Mouse (Mus musculus) right cerebral cortex, adult 2 months (tissue): ENCODE measurements around the gene Serpina3a.
"Not testable (repeated sequence)": the region's sequence is repeated elsewhere in the genome, so short reads cannot be mapped to it uniquely, and the experiment has no call there.

Source experiments
- DNase-seq, 2 experiments: peaks; one replicate each; pipeline ENCODE4 v3.0.0; 2021 to 2022; ENCODE audit warnings: low spot score in 2 of 2

The Serpina3a gene

GRCm38 (mm10) chr12:104112333-104112732 lies at the start of gene Serpina3a:
Serpina3a (plus strand) TSS chr12:104112724.
- not testable (repeated sequence) for DNase-seq

- DNase-seq, result no peak
These were observed 48.0 kb upstream of the Serpina3a start for GRCm38 (mm10) chr12:104064532-104064931.

- no peak for DNase-seq
These were observed 47.5 kb upstream of the Serpina3a start for GRCm38 (mm10) chr12:104064996-104065395.

- peak; percentile 31 to 48 for DNase-seq
These were observed 46.3 kb upstream of the Serpina3a start for GRCm38 (mm10) chr12:104066241-104066640.

GRCm38 (mm10) chr12:104067549-104067948 lies 45.0 kb upstream of the Serpina3a start:
- peak; percentile 52 to 68 for DNase-seq

GRCm38 (mm10) chr12:104069620-104070019 lies 42.9 kb upstream of the Serpina3a start:
- peak; percentile 87 for DNase-seq

GRCm38 (mm10) chr12:104071708-104072107 lies 40.8 kb upstream of the Serpina3a start:
- no peak for DNase-seq

GRCm38 (mm10) chr12:104072286-104072685 lies 40.2 kb upstream of the Serpina3a start:
- peak; percentile 55 to 56 for DNase-seq

- DNase-seq, result no peak
These were observed 22.4 kb upstream of the Serpina3a start for GRCm38 (mm10) chr12:104090119-104090518.

- DNase-seq, result no peak
These were observed 21.2 kb upstream of the Serpina3a start for GRCm38 (mm10) chr12:104091303-104091702.

GRCm38 (mm10) chr12:104100768-104101167 lies 11.8 kb upstream of the Serpina3a start, which contains the start of gene Serpina5:
Serpina5 (plus strand) TSS chr12:104101113.
- no peak for DNase-seq

- DNase-seq, result no peak
These were observed 6.7 kb upstream of the Serpina3a start for GRCm38 (mm10) chr12:104105847-104106246.

GRCm38 (mm10) chr12:104106919-104107318 lies 5.6 kb upstream of the Serpina3a start:
- DNase-seq, result no peak

GRCm38 (mm10) chr12:104108507-104108906 lies 4.0 kb upstream of the Serpina3a start:
- DNase-seq, result no peak

- no peak for DNase-seq
These were observed 2.5 kb downstream of the Serpina3a start for GRCm38 (mm10) chr12:104114921-104115579.

- DNase-seq, result no peak
These were observed 10.6 kb downstream of the Serpina3a start for GRCm38 (mm10) chr12:104123097-104123496.

GRCm38 (mm10) chr12:104123996-104124395 lies 11.5 kb downstream of the Serpina3a start:
- no peak for DNase-seq

GRCm38 (mm10) chr12:104125021-104125560 lies 12.6 kb downstream of the Serpina3a start:
- no peak for DNase-seq

- DNase-seq, result no peak
These were observed 15.2 kb downstream of the Serpina3a start, which contains the start of gene Serpina3b for GRCm38 (mm10) chr12:104127696-104128095. Serpina3b (plus strand) TSS chr12:104127996.

GRCm38 (mm10) chr12:104131041-104131440 lies 18.5 kb downstream of the Serpina3a start:
- no peak for DNase-seq

GRCm38 (mm10) chr12:104138216-104138615 lies 25.7 kb downstream of the Serpina3a start:
- no peak for DNase-seq

- DNase-seq, result no peak
These were observed 28.1 kb downstream of the Serpina3a start for GRCm38 (mm10) chr12:104140543-104141103.

- no peak for DNase-seq
These were observed 29.0 kb downstream of the Serpina3a start for GRCm38 (mm10) chr12:104141506-104141905.
